Mouse (Mus musculus) erythroblast, embryonic 14.5 days (primary cell): ENCODE results near the gene B3gnt3.

Experiments
- GATA1 ChIP-seq: IDR thresholded peaks from 2 replicates; pipeline ENCODE4 v1.6.1; 2012; ENCODE audit warnings: low read length, inconsistent platforms, mixed read lengths
- TAL1 ChIP-seq: IDR thresholded peaks from 3 replicates; pipeline ENCODE4 v1.6.1; 2012; ENCODE audit warnings: low read length, inconsistent platforms, mixed read lengths

- TF ChIP-seq GATA1 (no peak), TAL1 (no peak)
These were observed 17.6 kb upstream of the B3gnt3 start for GRCm38 (mm10) chr8:71719218-71719617.
